Mouse (Mus musculus): ENCODE results near the gene Vmn1r15.

Gene Vmn1r15

GRCm38 (mm10) chr6:57257652-57258051 is at the start of gene Vmn1r15:
Vmn1r15 (plus strand) TSS chr6:57257952.
- no peak for DNase-seq (ENCODE audit: low spot score in 2 of 2)

DNA sequence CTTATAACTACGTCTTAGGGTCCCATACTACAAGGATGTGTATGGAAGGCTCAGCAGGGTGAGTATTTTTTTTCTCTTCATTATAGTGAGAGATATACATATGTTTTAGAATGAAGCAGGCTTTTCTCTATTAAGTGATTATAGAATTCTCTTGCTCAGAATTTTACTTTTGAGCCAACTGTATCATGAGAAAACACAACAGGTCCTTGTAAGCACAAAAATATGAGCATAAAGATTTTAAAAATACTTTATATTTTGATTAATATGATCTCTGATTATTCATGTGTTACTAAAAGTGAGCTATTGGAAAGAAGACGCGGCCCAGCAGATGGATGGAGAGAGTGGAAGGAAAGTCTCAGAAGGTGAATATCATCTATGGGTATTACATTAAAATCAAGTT is 26.4 kb upstream of the Vmn1r15 start, which contains the start of gene Vmn1r14:
Gene Vmn1r14, plus strand, starts transcription at position 301 of the 400 bp plus-strand sequence.
- DNase-seq (ENCODE audit: low spot score in 2 of 2) = no peak

DNA sequence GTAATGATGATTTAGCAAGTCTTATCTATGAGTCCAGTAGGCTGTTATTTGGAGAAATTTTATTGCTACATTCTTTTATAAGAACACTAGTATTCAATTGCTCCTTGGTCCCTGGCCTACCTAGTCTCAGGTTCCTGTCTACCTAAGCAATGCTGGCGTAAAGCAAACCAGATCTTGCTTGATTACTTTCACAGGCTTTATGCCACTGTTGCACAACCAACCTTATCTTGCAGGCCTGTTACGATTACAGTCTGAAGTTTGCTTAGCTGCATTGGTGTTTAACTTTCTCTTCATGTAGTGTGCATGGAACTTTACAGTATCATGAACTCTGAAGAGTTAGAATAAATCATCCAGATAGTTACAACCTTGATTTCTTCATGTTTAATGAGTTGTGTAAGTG is 3.2 kb downstream of the Vmn1r15 start:
- no peak for DNase-seq (ENCODE audit: low spot score in 2 of 2)

DNA sequence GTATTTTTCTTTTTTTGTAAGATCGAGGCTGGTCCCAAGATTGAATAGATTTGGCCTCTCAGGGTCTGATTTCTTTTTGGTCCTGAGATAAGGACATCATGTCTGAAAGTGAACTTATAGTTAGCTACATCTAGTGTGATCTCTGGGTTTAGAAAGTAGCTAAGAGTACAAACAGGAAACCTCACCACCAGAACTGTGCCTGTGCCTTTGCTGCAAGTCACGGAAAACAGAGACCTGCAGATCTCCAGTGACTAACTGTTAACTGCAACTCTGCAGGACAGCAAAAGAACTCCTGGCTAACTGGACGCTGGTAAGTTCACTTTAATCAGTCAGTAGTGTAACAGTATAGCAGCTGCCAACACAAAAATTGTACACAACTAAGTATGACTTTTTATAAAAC is 14.1 kb downstream of the Vmn1r15 start:
- no peak for DNase-seq (ENCODE audit: low spot score in 2 of 2)

- DNase-seq (ENCODE audit: low spot score in 2 of 2) = no peak
Observed at GRCm38 (mm10) chr6:57272517-57272916, 14.8 kb downstream of the Vmn1r15 start.

- DNase-seq (ENCODE audit: low spot score in 2 of 2) = no peak
Observed at GRCm38 (mm10) chr6:57278952-57279351, 21.2 kb downstream of the Vmn1r15 start.

Measured in spleen, postnatal 36 days (tissue).